Mouse (Mus musculus) testis, adult 2 months (tissue): ENCODE data around the gene Gm11034.

Experiments used
- CTCF ChIP-seq: fragments of 200-500 bp; IDR thresholded peaks from 2 replicates; pipeline ENCODE4 v1.5.1; 2012; ENCODE audit warnings: low read depth, mild to moderate bottlenecking, inconsistent platforms, low read length, moderate library complexity; ENCODE audit not compliant: control insufficient read depth, insufficient read depth, insufficient replicate concordance
- POLR2A ChIP-seq: fragments of 200-500 bp; IDR thresholded peaks from 2 replicates; pipeline ENCODE4 v1.6.1; 2012; ENCODE audit warnings: low read depth, mild to moderate bottlenecking, inconsistent platforms, low read length, moderate library complexity; ENCODE audit not compliant: control insufficient read depth

DNA sequence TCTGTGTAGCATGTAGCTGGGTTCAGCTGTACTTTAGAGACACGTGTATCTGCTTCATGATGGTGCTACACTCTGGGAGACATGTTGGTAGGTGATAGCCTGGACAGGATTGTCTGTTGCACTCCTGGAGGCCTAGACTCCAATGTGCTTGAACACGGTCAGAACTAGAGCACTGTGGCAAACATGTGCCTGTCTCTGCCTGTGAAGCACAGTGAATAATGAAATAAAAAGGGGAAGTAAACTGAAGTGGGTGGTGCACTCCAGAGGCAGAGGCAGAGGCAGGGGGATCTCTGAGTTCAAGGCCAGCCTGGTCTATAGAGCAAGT, 23.3 kb downstream of the Gm11034 start:
- TF ChIP-seq CTCF (no peak), POLR2A (no peak)
